Mouse (Mus musculus) lung, embryonic 16.5 days (tissue): ENCODE results near the gene Aym1. TPM values are rescaled to one million over a fixed set of nuclear protein-coding genes. Genes with fewer than 3 reads are reported as not detected.

Experiments used
- ATAC-seq: fragments of 200-750 bp; cut with Nextera tagmentation; 2 replicates; pipeline ENCODE4 v1.8.0; 2017; ENCODE audit warnings: low read depth, mild to moderate bottlenecking, moderate library complexity
- H3K27ac ChIP-seq: fragments of 300-500 bp; sonication (generic); 2 replicates; pipeline ENCODE4 v1.5.1; 2014; ENCODE audit warnings: mild to moderate bottlenecking, control low read depth, low read length
- H3K27me3 ChIP-seq: fragments of 300-500 bp; sonication (generic); 2 replicates; pipeline ENCODE4 v1.6.1; 2014; ENCODE audit warnings: low read depth, low read length, mixed read lengths; ENCODE audit not compliant: control insufficient read depth, insufficient read depth
- H3K36me3 ChIP-seq: fragments of 300-500 bp; sonication (generic); 2 replicates; pipeline ENCODE4 v1.6.1; 2014; ENCODE audit warnings: low read length; ENCODE audit not compliant: control insufficient read depth, insufficient read depth
- H3K4me1 ChIP-seq: fragments of 300-500 bp; sonication (generic); replicated peaks from 2 replicates; pipeline ENCODE4 v1.6.1; 2014; ENCODE audit warnings: low read length, mixed read lengths; ENCODE audit not compliant: control insufficient read depth, insufficient read depth
- H3K4me2 ChIP-seq: fragments of 300-500 bp; sonication (generic); 2 replicates; pipeline ENCODE4 v1.6.1; 2014; ENCODE audit warnings: low read depth, low read length, control low read depth
- H3K4me3 ChIP-seq: fragments of 300-500 bp; sonication (generic); 2 replicates; pipeline ENCODE4 v1.5.1; 2014; ENCODE audit warnings: mild to moderate bottlenecking, low read length, control low read depth
- H3K9ac ChIP-seq: fragments of 300-500 bp; sonication (generic); 2 replicates; pipeline ENCODE4 v1.6.1; 2014; ENCODE audit warnings: low read length, control low read depth
- H3K9me3 ChIP-seq: fragments of 300-500 bp; sonication (generic); 2 replicates; pipeline ENCODE4 v1.6.1; 2016; ENCODE audit warnings: low read length; ENCODE audit not compliant: control insufficient read depth
- WGBS: fragments of 180-500 bp; shearing (Covaris S2); extraction: QIAGEN DNeasy Blood & Tissue Kit; methylation state at CpG from one replicate; pipeline ENCODE4 v1.1.7; 2014; 5-methylcytosine and 5-hydroxymethylcytosine counted together
- polyA plus RNA-seq: library from polyadenylated mRNA; unstranded; fragments of >200 nt; fragmentation: Nextera tagmentation; extraction: Ambion mirVana; gene quantifications from 2 replicates; pipeline ENCODE4 v1.2.1, GENCODE M21; 2015

Aym1 gene
- polyA plus RNA-seq, 1 experiment from 2014 or later, result not detected

DNA sequence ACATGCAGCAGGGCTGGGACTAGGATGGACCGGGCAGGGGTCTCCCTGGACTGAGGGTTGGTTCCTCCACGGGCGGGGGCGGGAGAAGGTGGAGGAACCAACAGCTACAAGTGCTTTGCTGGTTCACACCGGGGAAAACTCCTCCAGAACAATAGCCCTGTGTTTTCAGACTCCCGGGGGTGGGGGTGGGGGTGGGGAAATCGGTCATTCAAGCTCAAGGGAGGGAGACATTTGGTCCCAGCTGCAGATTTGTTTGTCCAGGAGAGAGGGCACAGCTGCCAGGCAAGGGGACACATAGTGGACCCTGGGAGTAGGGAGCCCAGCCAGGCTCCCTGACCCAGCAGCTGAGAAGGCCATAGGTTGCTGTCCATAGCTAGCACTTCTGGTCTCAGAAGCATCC, 7.9 kb upstream of the Aym1 start:
- Histone ChIP-seq H3K9me3 (no peaks in the 10 kb centered on the region), H3K4me2 (no peak overlapping the region), H3K27ac (no peak overlapping the region), H3K4me3 (no peak overlapping the region), H3K36me3 (no peaks in the 10 kb centered on the region), H3K9ac (no peak overlapping the region), H3K4me1 (peaks cover 4% of the 10 kb centered on the region), H3K27me3 (peaks cover 38% of the 10 kb centered on the region)
- WGBS, result 11% methylated on average over 7 of the region's 7 CpGs
- no peak for ATAC-seq

DNA sequence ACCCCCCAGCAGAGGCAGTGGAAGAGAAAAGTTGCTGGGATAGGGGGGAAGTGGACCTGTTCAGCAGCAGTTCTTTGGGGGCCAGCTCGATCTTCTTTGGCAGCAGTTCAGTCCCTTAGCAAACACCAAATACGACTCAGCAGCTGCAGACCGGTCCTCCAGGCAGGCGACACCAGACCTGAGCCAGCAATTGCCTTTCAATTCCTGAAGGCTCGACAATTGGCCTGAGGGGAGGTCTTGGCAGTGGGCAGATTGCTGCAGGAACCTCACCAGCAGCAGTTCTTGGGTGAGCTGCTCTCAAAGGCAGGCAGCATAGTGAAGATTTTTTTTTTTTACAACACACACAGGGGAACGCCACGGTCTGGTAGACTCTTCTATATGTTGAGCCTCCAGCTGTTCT, 7.3 kb upstream of the Aym1 start:
- H3K27ac ChIP-seq, result no peak overlapping the region
- peaks cover 34% of the 10 kb centered on the region for H3K27me3 ChIP-seq
- whole genome bisulfite sequencing, result 20% methylated on average over 7 of the region's 7 CpGs
- H3K4me1 ChIP-seq, result peaks cover 4% of the 10 kb centered on the region
- no peaks in the 10 kb centered on the region for H3K36me3 ChIP-seq
- no peak overlapping the region for H3K9ac ChIP-seq
- H3K4me2 ChIP-seq, result no peak overlapping the region
- no peaks in the 10 kb centered on the region for H3K9me3 ChIP-seq
- H3K4me3 ChIP-seq, result no peak overlapping the region
- no peak for ATAC-seq

- 78% methylated on average over 3 of the region's 3 CpGs for WGBS
- no peak for ATAC-seq
These were observed 5.3 kb upstream of the Aym1 start for GRCm38 (mm10) chr5:113351768-113352167.

DNA sequence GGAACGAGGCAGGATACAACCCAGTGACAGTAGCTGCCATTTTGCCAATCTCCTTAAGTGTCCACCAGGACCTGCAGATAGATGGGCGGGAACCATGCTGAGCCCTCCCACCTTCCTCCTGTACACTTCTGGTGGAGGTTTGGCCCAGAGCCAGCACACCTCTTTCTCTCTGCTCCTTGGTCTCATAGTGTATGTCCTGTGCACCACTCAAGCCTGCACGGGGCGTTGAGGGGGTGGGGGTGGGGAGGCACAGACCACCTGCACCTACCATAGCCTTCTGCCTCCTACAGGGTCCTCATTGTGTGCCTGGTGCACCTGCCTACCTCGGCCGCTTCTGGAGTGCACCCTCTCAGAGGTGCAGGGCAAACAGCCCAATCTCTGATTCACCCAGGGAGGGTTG, 4.5 kb upstream of the Aym1 start:
- Histone ChIP-seq H3K27ac (no peak overlapping the region), H3K9me3 (no peaks in the 10 kb centered on the region), H3K4me2 (no peak overlapping the region), H3K27me3 (peaks cover 11% of the 10 kb centered on the region), H3K4me1 (peaks cover 4% of the 10 kb centered on the region), H3K36me3 (no peaks in the 10 kb centered on the region), H3K9ac (no peak overlapping the region), H3K4me3 (no peak overlapping the region)
- ATAC-seq, result peak; percentile 58; the same call in 1 of the 2 replicates
- WGBS, result 42% methylated on average over 6 of the region's 6 CpGs

More at GRCm38 (mm10) chr5:113351768-113352167, 5.3 kb upstream of the Aym1 start:
- Histone ChIP-seq H3K4me2 (no peak overlapping the region), H3K9me3 (no peaks in the 10 kb centered on the region), H3K4me3 (no peak overlapping the region), H3K4me1 (peaks cover 4% of the 10 kb centered on the region), H3K27me3 (peaks cover 15% of the 10 kb centered on the region), H3K9ac (no peak overlapping the region), H3K36me3 (no peaks in the 10 kb centered on the region), H3K27ac (no peak overlapping the region)

- 32% methylated on average over 16 of the region's 16 CpGs for WGBS
- H3K27me3 ChIP-seq, result no peaks in the 10 kb centered on the region
These were observed 2.8 kb upstream of the Aym1 start for GRCm38 (mm10) chr5:113354311-113354710.

GRCm38 (mm10) chr5:113357656-113358055, 562 bp downstream of the Aym1 start:
- H3K4me3 ChIP-seq, result no peak overlapping the region
- no peak overlapping the region for H3K27ac ChIP-seq
- no peak for ATAC-seq
- H3K4me1 ChIP-seq, result peaks cover 11% of the 10 kb centered on the region; the same call in 1 of the 2 replicates
- H3K36me3 ChIP-seq, result no peaks in the 10 kb centered on the region
- WGBS, result 29% methylated on average over 3 of the region's 3 CpGs
- no peak overlapping the region for H3K9ac ChIP-seq
- H3K27me3 ChIP-seq, result no peaks in the 10 kb centered on the region
- H3K4me2 ChIP-seq, result no peak overlapping the region
- H3K9me3 ChIP-seq, result no peaks in the 10 kb centered on the region

More at GRCm38 (mm10) chr5:113354311-113354710, 2.8 kb upstream of the Aym1 start:
- no peaks in the 10 kb centered on the region for H3K36me3 ChIP-seq
- no peaks in the 10 kb centered on the region for H3K9me3 ChIP-seq
- ATAC-seq, result no peak
- H3K4me3 ChIP-seq, result no peak overlapping the region
- H3K4me2 ChIP-seq, result 0 out of 2 replicates have a peak overlapping the region, but pooled peaks have one; percentile 21
- no peak overlapping the region for H3K27ac ChIP-seq
- no peak overlapping the region for H3K9ac ChIP-seq
- peaks cover 11% of the 10 kb centered on the region for H3K4me1 ChIP-seq

- H3K27ac ChIP-seq, result no peak overlapping the region
These were observed 1.7 kb downstream of the Aym1 start for GRCm38 (mm10) chr5:113358833-113359232.

GRCm38 (mm10) chr5:113361283-113361682, 4.2 kb downstream of the Aym1 start:
- no peak overlapping the region for H3K27ac ChIP-seq
- 66% methylated on average over 7 of the region's 7 CpGs for WGBS

More at GRCm38 (mm10) chr5:113358833-113359232, 1.7 kb downstream of the Aym1 start:
- Histone ChIP-seq H3K36me3 (no peaks in the 10 kb centered on the region), H3K9ac (no peak overlapping the region), H3K4me1 (peaks cover 7% of the 10 kb centered on the region; the same call in 1 of the 2 replicates), H3K9me3 (no peaks in the 10 kb centered on the region), H3K4me3 (no peak overlapping the region), H3K4me2 (no peak overlapping the region), H3K27me3 (no peaks in the 10 kb centered on the region; the same call in 1 of the 2 replicates)
- peak; percentile 31; the same call in 1 of the 2 replicates for ATAC-seq
- WGBS, result 9% methylated on average over 11 of the region's 11 CpGs

GRCm38 (mm10) chr5:113362258-113362996, 5.3 kb downstream of the Aym1 start:
- peaks cover 7% of the 10 kb centered on the region; the same call in 1 of the 2 replicates for H3K4me1 ChIP-seq
- H3K4me3 ChIP-seq, result no peak overlapping the region
- no peak for ATAC-seq
- H3K9me3 ChIP-seq, result no peaks in the 10 kb centered on the region
- H3K27me3 ChIP-seq, result peaks cover 4% of the 10 kb centered on the region
- H3K27ac ChIP-seq, result no peak overlapping the region
- no peak overlapping the region for H3K4me2 ChIP-seq
- H3K9ac ChIP-seq, result no peak overlapping the region
- 62% methylated on average over 9 of the region's 9 CpGs for WGBS
- no peaks in the 10 kb centered on the region for H3K36me3 ChIP-seq

More at GRCm38 (mm10) chr5:113361283-113361682, 4.2 kb downstream of the Aym1 start:
- Histone ChIP-seq H3K27me3 (peaks cover 4% of the 10 kb centered on the region), H3K9me3 (no peaks in the 10 kb centered on the region), H3K36me3 (no peaks in the 10 kb centered on the region), H3K9ac (no peak overlapping the region), H3K4me3 (no peak overlapping the region), H3K4me2 (no peak overlapping the region), H3K4me1 (peaks cover 7% of the 10 kb centered on the region; the same call in 1 of the 2 replicates)
- no peak for ATAC-seq
